Mouse (Mus musculus): ENCODE results near the gene Trrap. TPM values are rescaled to one million over a fixed set of nuclear protein-coding genes. Genes with fewer than 3 reads are reported as not detected.

Trrap gene
- total and polyA plus RNA-seq, 3 experiments: 18.2 to 77.0 (median 55.0) TPM

DNA sequence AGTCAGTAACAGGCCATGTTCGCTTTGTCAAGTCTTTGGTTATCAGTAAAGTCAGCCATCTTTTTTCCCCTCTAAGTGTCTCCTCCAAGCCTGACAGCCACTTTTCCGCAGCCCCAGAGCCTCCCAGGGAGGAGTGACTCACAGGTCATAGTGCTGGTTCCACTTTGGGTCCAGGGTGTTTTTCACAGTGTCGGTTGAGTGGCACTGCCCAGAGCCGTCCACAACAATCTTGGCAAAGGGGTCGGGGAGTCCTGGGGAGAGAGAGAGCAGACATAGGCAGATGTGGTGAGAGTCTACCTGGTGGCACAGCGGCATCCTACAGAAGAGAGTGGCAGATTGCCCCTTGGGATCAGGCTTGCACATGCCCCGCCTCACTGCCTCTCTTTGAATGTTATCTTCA lies 133.5 kb downstream of the Trrap start:
- H3K36me3 ChIP-seq (replicated peaks in 1 of 2; ENCODE audit: control insufficient read depth in 1 of 2, insufficient read depth in 1 of 2, low read length in 1 of 2): peaks cover 0 to 43% of the 10 kb centered on the region in 2 experiments
- TF ChIP-seq TBP (conservative IDR thresholded peaks at IDR 0.05; ENCODE audit: low read depth, low read length) (no peak), BHLHE40 (IDR thresholded peaks at IDR 0.05; ENCODE audit: low read depth, low read length) (no peak), ZKSCAN1 (IDR thresholded peaks at IDR 0.05; ENCODE audit: borderline replicate concordance, low read depth, low read length) (no peak), MAFK (IDR thresholded peaks at IDR 0.05; ENCODE audit: insufficient replicate concordance, low read length) (no peak), NELFE (IDR thresholded peaks at IDR 0.05; ENCODE audit: low read depth, low read length) (no peak), POLR2AphosphoS2 (IDR thresholded peaks at IDR 0.05; ENCODE audit: low read depth, low read length) (no peak), RAD21 (IDR thresholded peaks at IDR 0.05; ENCODE audit: low read depth, low read length) (no peak), PAX5 (IDR thresholded peaks at IDR 0.05; ENCODE audit: low read length) (no peak)
- in situ Hi-C loops (cut with MboI; ENCODE audit: low pct_ligation_motif_present, low pct_unique_long_range_greater_than_20kb, low sequenced_read_pairs) (no loop called here), dilution Hi-C loops (cut with MboI; ENCODE audit: extremely low pct_ligation_motif_present, extremely low pct_unique_long_range_greater_than_20kb, low sequenced_read_pairs) (no loop called here)
- H3K4me2 ChIP-seq (ENCODE audit: insufficient read depth, low read depth, poor library complexity, severe bottlenecking): no peak overlapping the region
- no peaks in the 10 kb centered on the region for H3K9me3 ChIP-seq (replicated peaks; ENCODE audit: low read length)
- no peaks in the 10 kb centered on the region for H3K79me2 ChIP-seq (replicated peaks; ENCODE audit: control insufficient read depth, extremely low read depth, insufficient read depth, poor library complexity, severe bottlenecking)
- H3K9ac ChIP-seq (ENCODE audit: insufficient read depth, low read depth): no peak overlapping the region
- H3K4me1 ChIP-seq (ENCODE audit: control insufficient read depth in 1 of 2, insufficient read depth in 2 of 2): peaks cover 0 to 21% of the 10 kb centered on the region in 2 experiments; a peak in 2 of 4 replicates
- H3K4me3 ChIP-seq (replicated peaks in 1 of 3; ENCODE audit: low read depth in 2 of 3, low read length in 2 of 3, poor library complexity in 1 of 3): no peak overlapping the region
- H3K27me3 ChIP-seq (replicated peaks): no peaks in the 10 kb centered on the region
- H3K27ac ChIP-seq (ENCODE audit: insufficient read depth, low read depth): no peak overlapping the region
- DNase-seq (ENCODE audit: extremely low read depth): no peak

DNA sequence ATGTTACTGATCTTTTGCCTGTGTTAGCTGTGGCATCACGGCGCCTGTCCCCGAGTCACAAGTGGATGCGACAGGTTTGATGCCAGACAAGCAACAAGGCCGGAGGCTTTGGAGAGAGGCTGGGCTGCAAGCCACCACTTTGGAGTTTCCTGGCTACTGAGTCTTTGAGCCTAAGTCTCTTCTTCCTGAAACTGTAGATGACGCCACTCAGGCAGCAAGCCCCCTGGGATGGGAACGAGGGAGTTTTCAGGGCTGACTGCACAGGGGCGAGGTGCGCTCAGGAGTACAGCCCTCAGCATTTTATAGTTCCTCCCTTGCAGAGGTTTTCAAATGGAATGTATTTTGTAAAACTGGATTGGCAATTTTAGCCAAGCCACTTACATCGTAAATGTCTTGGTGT lies 134.3 kb downstream of the Trrap start:
- H3K9me3 ChIP-seq (replicated peaks; ENCODE audit: low read length): no peaks in the 10 kb centered on the region
- no peaks in the 10 kb centered on the region for H3K27me3 ChIP-seq (replicated peaks)
- H3K4me2 ChIP-seq (ENCODE audit: insufficient read depth, low read depth, poor library complexity, severe bottlenecking): no peak overlapping the region
- TF ChIP-seq CTCF (conservative IDR thresholded peaks at IDR 0.05 in 1 of 2, IDR thresholded peaks at IDR 0.05 in 1 of 2; ENCODE audit: low read depth in 2 of 2, low read length in 2 of 2): no peak
- TF ChIP-seq MXI1 (IDR thresholded peaks at IDR 0.05; ENCODE audit: low read depth, low read length): no peak
- no peak for TF ChIP-seq MAZ (IDR thresholded peaks at IDR 0.05; ENCODE audit: low read depth, low read length)
- TF ChIP-seq UBTF (IDR thresholded peaks at IDR 0.05; ENCODE audit: low read depth, low read length): no peak
- TF ChIP-seq SMC3 (IDR thresholded peaks at IDR 0.05; ENCODE audit: low read depth, low read length): no peak
- TF ChIP-seq MAFK (IDR thresholded peaks at IDR 0.05; ENCODE audit: insufficient replicate concordance, low read length): no peak
- TF ChIP-seq PAX5 (IDR thresholded peaks at IDR 0.05; ENCODE audit: low read length): no peak
- no peak for TF ChIP-seq IRF4 (IDR thresholded peaks at IDR 0.05; ENCODE audit: low read depth, low read length)
- TF ChIP-seq MAX (IDR thresholded peaks at IDR 0.05; ENCODE audit: low read length): no peak
- no peak for TF ChIP-seq GABPA (IDR thresholded peaks at IDR 0.05; ENCODE audit: insufficient replicate concordance, low read depth, low read length)
- no peak for TF ChIP-seq ELF1 (IDR thresholded peaks at IDR 0.05; ENCODE audit: low read depth, low read length)
- TF ChIP-seq ETS1 (conservative IDR thresholded peaks at IDR 0.05; ENCODE audit: low read depth, low read length): no peak
- TF ChIP-seq JUN (IDR thresholded peaks at IDR 0.05; ENCODE audit: insufficient read depth, low read depth, low read length): no peak
- TF ChIP-seq USF1 (IDR thresholded peaks at IDR 0.05; ENCODE audit: low read depth, low read length): no peak
- TF ChIP-seq POLR2A (IDR thresholded peaks at IDR 0.05; ENCODE audit: low read depth, low read length): no peak
- TF ChIP-seq ZC3H11A (IDR thresholded peaks at IDR 0.05; ENCODE audit: low read depth, low read length): no peak
- no peak for TF ChIP-seq ZNF384 (IDR thresholded peaks at IDR 0.05; ENCODE audit: low read depth, low read length)
- TF ChIP-seq POLR2AphosphoS2 (IDR thresholded peaks at IDR 0.05; ENCODE audit: low read depth, low read length): no peak
- TF ChIP-seq RCOR1 (conservative IDR thresholded peaks at IDR 0.05; ENCODE audit: low read depth, low read length): no peak
- in situ Hi-C loops (cut with MboI; ENCODE audit: low pct_ligation_motif_present, low pct_unique_long_range_greater_than_20kb, low sequenced_read_pairs) (no loop called here), dilution Hi-C loops (cut with MboI; ENCODE audit: extremely low pct_ligation_motif_present, extremely low pct_unique_long_range_greater_than_20kb, low sequenced_read_pairs) (no loop called here)
- no peak overlapping the region for H3K4me3 ChIP-seq (replicated peaks in 1 of 3; ENCODE audit: low read depth in 2 of 3, low read length in 2 of 3, poor library complexity in 1 of 3)
- H3K79me2 ChIP-seq (replicated peaks; ENCODE audit: control insufficient read depth, extremely low read depth, insufficient read depth, poor library complexity, severe bottlenecking): no peaks in the 10 kb centered on the region
- peaks cover 0 to 36% of the 10 kb centered on the region in 2 experiments for H3K36me3 ChIP-seq (replicated peaks in 1 of 2; ENCODE audit: control insufficient read depth in 1 of 2, insufficient read depth in 1 of 2, low read length in 1 of 2)
- H3K9ac ChIP-seq (ENCODE audit: insufficient read depth, low read depth): no peak overlapping the region
- no peak for DNase-seq (ENCODE audit: extremely low read depth)
- peaks cover 0 to 16% of the 10 kb centered on the region in 2 experiments; a peak in 2 of 4 replicates for H3K4me1 ChIP-seq (ENCODE audit: control insufficient read depth in 1 of 2, insufficient read depth in 2 of 2)
- no peak overlapping the region for H3K27ac ChIP-seq (ENCODE audit: insufficient read depth, low read depth)
